In genomic region chr11:110111137-110111536, GRCm38 (mm10) we compare ENCODE assay signal across 15 mouse cellular contexts. TPM values are rescaled to one million over a fixed set of nuclear protein-coding genes. Genes with fewer than 3 reads are reported as not detected.
DNase-seq lines count a peak whose midpoint lies in the region; ATAC-seq and TF ChIP-seq lines count a peak whose summit lies in the region.
"Had no signal": no experiment of that assay in that cellular context is flagged by ENCODE, and none has a peak within 500 bp of the region (broad histone marks: within the 10 kb centered on the region; RNA-seq: fewer than 3 reads in every experiment).

No protein-coding gene starts in this region.

- no peak for DNase-seq in heart, postnatal 0 days (ENCODE audit: low spot score)
- DNase-seq in heart, embryonic 10.5 days (ENCODE audit: low spot score): no peak
- DNase-seq in lung, postnatal 0 days (ENCODE audit: low spot score): no peak
- no peak for DNase-seq in lung, postnatal 4 days
- peak; percentile 54 for DNase-seq in brain, embryonic 14.5 days (ENCODE audit: low read depth)
- peak; percentile 17 for DNase-seq in mesoderm, embryonic 11.5 days (ENCODE audit: low read depth, low spot score)
- no peak for DNase-seq in thymus, adult 2 months
- DNase-seq in thymus, adult 18-20 months: no peak
- DNase-seq: adrenal gland, adult 2 months; heart, postnatal 36 days had no signal

- peak; percentile 33 for TF ChIP-seq CTCF in heart, postnatal 0 days (IDR thresholded peaks at IDR 0.05; ENCODE audit: low read depth)
- TF ChIP-seq CTCF in lung, postnatal 0 days (IDR thresholded peaks at IDR 0.05): peak; percentile 56
- no peak for TF ChIP-seq CTCF in brain, embryonic 14.5 days (IDR thresholded peaks at IDR 0.05; ENCODE audit: borderline replicate concordance, extremely low read depth, insufficient read depth, insufficient read length)
- TF ChIP-seq CTCF in thymus, adult 2 months (IDR thresholded peaks at IDR 0.05; ENCODE audit: borderline replicate concordance, control insufficient read depth, extremely low read depth, insufficient read depth, low read length, poor library complexity): no peak

- H3K4me1 ChIP-seq in heart, postnatal 0 days (ENCODE audit: control insufficient read depth, insufficient read depth): no peaks in the 10 kb centered on the region
- no peaks in the 10 kb centered on the region for H3K4me1 ChIP-seq in heart, embryonic 10.5 days
- H3K4me1 ChIP-seq in lung, postnatal 0 days (ENCODE audit: insufficient read depth, low read depth, low read length): no peaks in the 10 kb centered on the region
- H3K4me1 ChIP-seq in thymus, adult 2 months (replicated peaks; ENCODE audit: control insufficient read depth, insufficient read depth, low read length): no peaks in the 10 kb centered on the region
- H3K4me1 ChIP-seq: limb, embryonic 12.5 days had no signal

- no peak for TF ChIP-seq EP300 in heart, postnatal 0 days (IDR thresholded peaks at IDR 0.05; ENCODE audit: low read depth)
- TF ChIP-seq EP300 in lung, postnatal 0 days (IDR thresholded peaks at IDR 0.05): no peak

- 56% methylated on average over 4 of the region's 4 CpGs for WGBS in heart, postnatal 0 days
- 78% methylated on average over 4 of the region's 4 CpGs for WGBS in heart, embryonic 10.5 days
- 46% methylated on average over 4 of the region's 4 CpGs for WGBS in lung, postnatal 0 days
- 82% methylated on average over 4 of the region's 4 CpGs for WGBS in thymus, adult 2 months

- no peaks in the 10 kb centered on the region for H3K27me3 ChIP-seq in heart, postnatal 0 days (ENCODE audit: control insufficient read depth, insufficient read depth, low read length)
- no peaks in the 10 kb centered on the region for H3K27me3 ChIP-seq in heart, embryonic 10.5 days (ENCODE audit: insufficient read depth, poor library complexity, severe bottlenecking)
- H3K27me3 ChIP-seq in lung, postnatal 0 days (replicated peaks; ENCODE audit: insufficient read depth, low read length): no peaks in the 10 kb centered on the region
- H3K27me3 ChIP-seq in thymus, adult 2 months (ENCODE audit: control insufficient read depth, insufficient read depth, low read length): no peaks in the 10 kb centered on the region
- H3K27me3 ChIP-seq: limb, embryonic 12.5 days had no signal

- no peak overlapping the region for H3K4me2 ChIP-seq in heart, postnatal 0 days (ENCODE audit: low read depth, low read length)
- no peak overlapping the region for H3K4me2 ChIP-seq in lung, postnatal 0 days (replicated peaks; ENCODE audit: low read depth, low read length)
- H3K4me2 ChIP-seq: limb, embryonic 12.5 days had no signal

- H3K9ac ChIP-seq in heart, postnatal 0 days (replicated peaks; ENCODE audit: low read depth, low read length): no peak overlapping the region
- no peak overlapping the region for H3K9ac ChIP-seq in lung, postnatal 0 days (replicated peaks; ENCODE audit: low read depth)
- H3K9ac ChIP-seq: limb, embryonic 12.5 days had no signal

- no peak for ATAC-seq in heart, postnatal 0 days (ENCODE audit: insufficient read depth, low read depth)
- ATAC-seq in lung, postnatal 0 days: no peak

- TF ChIP-seq POLR2A in brain, embryonic 14.5 days (IDR thresholded peaks at IDR 0.05; ENCODE audit: borderline replicate concordance, extremely low read depth, insufficient read depth, insufficient read length, poor library complexity, severe bottlenecking): no peak
- no peak for TF ChIP-seq POLR2A in thymus, adult 2 months (IDR thresholded peaks at IDR 0.05; ENCODE audit: control insufficient read depth, extremely low read depth, insufficient read depth, low read length, poor library complexity)

- H3K9me3 ChIP-seq in heart, postnatal 0 days (replicated peaks; ENCODE audit: control insufficient read depth, low read length): no peaks in the 10 kb centered on the region
- H3K9me3 ChIP-seq in heart, embryonic 10.5 days: no peaks in the 10 kb centered on the region
- H3K9me3 ChIP-seq in lung, postnatal 0 days (ENCODE audit: low read length): no peaks in the 10 kb centered on the region
- H3K9me3 ChIP-seq: limb, embryonic 12.5 days had no signal

- no peaks in the 10 kb centered on the region for H3K36me3 ChIP-seq in heart, postnatal 0 days (replicated peaks; ENCODE audit: control insufficient read depth, insufficient read depth, low read length)
- no peaks in the 10 kb centered on the region for H3K36me3 ChIP-seq in heart, embryonic 10.5 days
- H3K36me3 ChIP-seq in lung, postnatal 0 days (ENCODE audit: insufficient read depth, low read length): no peaks in the 10 kb centered on the region
- H3K36me3 ChIP-seq in thymus, adult 2 months (ENCODE audit: control insufficient read depth, insufficient read depth, low read length): no peaks in the 10 kb centered on the region
- H3K36me3 ChIP-seq: limb, embryonic 12.5 days had no signal

- H3K4me3 ChIP-seq in heart, postnatal 0 days (ENCODE audit: low read depth, low read length): no peak overlapping the region
- no peak overlapping the region for H3K4me3 ChIP-seq in heart, embryonic 10.5 days
- H3K4me3 ChIP-seq in lung, postnatal 0 days (ENCODE audit: low read depth, low read length): no peak overlapping the region
- H3K4me3 ChIP-seq in thymus, adult 2 months (ENCODE audit: control insufficient read depth, insufficient read depth, low read length): no peak overlapping the region
- H3K4me3 ChIP-seq: limb, embryonic 12.5 days had no signal

- no peak overlapping the region for H3K27ac ChIP-seq in heart, postnatal 0 days (ENCODE audit: low read depth)
- H3K27ac ChIP-seq in heart, embryonic 10.5 days: no peak overlapping the region
- H3K27ac ChIP-seq in lung, postnatal 0 days (ENCODE audit: low read length): no peak overlapping the region
- no peak overlapping the region for H3K27ac ChIP-seq in thymus, adult 2 months (ENCODE audit: control insufficient read depth, insufficient read depth, low read length)
- H3K27ac ChIP-seq: limb, embryonic 12.5 days had no signal

RNA-seq across cellular contexts. Expression of gene Abca8a, which starts 15.4 kb away (rescaled TPM):
- total RNA-seq in heart, postnatal 0 days (2014; rRNA removed; ENCODE audit: low replicate concordance): 5.8 and 14.7 TPM in 2 replicates
- polyA plus RNA-seq in heart, postnatal 0 days (2015; fragmentation: Nextera tagmentation; extraction: Ambion mirVana): 7.3 and 7.5 TPM in 2 replicates
- not detected in 2 replicates for polyA plus RNA-seq in heart, embryonic 10.5 days (2016; fragmentation: Nextera tagmentation; extraction: Ambion mirVana)
- polyA plus RNA-seq in lung, postnatal 0 days (2015; fragmentation: Nextera tagmentation; extraction: Ambion mirVana): 7.6 and 8.7 TPM in 2 replicates
- 1.2 and 1.8 TPM in 2 replicates for polyA plus RNA-seq in brain, embryonic 14.5 days (2012; rRNA removed)
- polyA plus RNA-seq in thymus, adult 2 months (2012; rRNA removed): 1.6 and 3.2 TPM in 2 replicates
- total RNA-seq: common myeloid progenitor, adult 5-6 weeks; megakaryocyte progenitor cell, adult 5-6 weeks had no signal
- polyA plus RNA-seq: forebrain, embryonic 11.5 days; kidney, embryonic 14.5 days had no signal

RNA-seq across cellular contexts. Expression of gene Abca9, which starts 56.9 kb away (rescaled TPM):
- total RNA-seq in heart, postnatal 0 days (2014; rRNA removed; ENCODE audit: low replicate concordance): 3.5 and 5.6 TPM in 2 replicates
- 2.3 and 2.6 TPM in 2 replicates for polyA plus RNA-seq in heart, postnatal 0 days (2015; fragmentation: Nextera tagmentation; extraction: Ambion mirVana)
- 0.57 and 0.65 TPM in 2 replicates for polyA plus RNA-seq in heart, embryonic 10.5 days (2016; fragmentation: Nextera tagmentation; extraction: Ambion mirVana)
- 0.93 and 1.3 TPM in 2 replicates for polyA plus RNA-seq in lung, postnatal 0 days (2015; fragmentation: Nextera tagmentation; extraction: Ambion mirVana)
- polyA plus RNA-seq in brain, embryonic 14.5 days (2012; rRNA removed): 2.5 and 4.2 TPM in 2 replicates
- polyA plus RNA-seq in thymus, adult 2 months (2012; rRNA removed): 0.65 and 1.00 TPM in 2 replicates

Comparison
In these comparisons a context has a peak if more than half of its experiments do, and no peak if none do; other contexts are left out.
1. DNase-seq: peak in brain, embryonic 14.5 days (single experiment) and mesoderm, embryonic 11.5 days (single experiment); none in heart, postnatal 0 days (single experiment), heart, embryonic 10.5 days (single experiment), lung, postnatal 0 days (single experiment), lung, postnatal 4 days (0 of 2), thymus, adult 2 months (single experiment) and thymus, adult 18-20 months (0 of 2).
2. CTCF ChIP-seq: peak in heart, postnatal 0 days (single experiment) and lung, postnatal 0 days (single experiment); none in brain, embryonic 14.5 days (single experiment) and thymus, adult 2 months (single experiment).